Mouse (Mus musculus) embryonic facial prominence, embryonic 15.5 days (tissue): ENCODE measurements at regions not wholly inside any gene's neighbourhood (a gene's known extent, or its start where the extent isn't known, plus 50 kb on each side); places are given as distances from the start of the nearest gene placed in this dataset.
"Not testable (repeated sequence)": the region's sequence is repeated elsewhere in the genome, so short reads cannot be mapped to it uniquely, and the experiment has no call there.

ENCODE experiments used
- ATAC-seq: fragments of 200-750 bp; cut with Nextera tagmentation; 2 replicates; pipeline ENCODE4 v1.8.0; 2017; ENCODE audit warnings: low read depth, moderate TSS enrichment; ENCODE audit not compliant: insufficient number of reproducible peaks, low FRiP score, low TSS enrichment
- H3K27ac ChIP-seq: fragments of 300-500 bp; sonication (generic); replicated peaks from 2 replicates; pipeline ENCODE4 v1.5.1; 2015; ENCODE audit warnings: mild to moderate bottlenecking, inconsistent platforms
- H3K27me3 ChIP-seq: fragments of 300-500 bp; sonication (generic); 2 replicates; pipeline ENCODE4 v1.6.1; 2015; ENCODE audit warnings: inconsistent platforms
- H3K36me3 ChIP-seq: fragments of 300-500 bp; sonication (generic); 2 replicates; pipeline ENCODE4 v1.6.1; 2015; ENCODE audit warnings: mild to moderate bottlenecking, inconsistent platforms
- H3K4me1 ChIP-seq: fragments of 300-500 bp; sonication (generic); 2 replicates; pipeline ENCODE4 v1.6.1; 2015; ENCODE audit warnings: inconsistent platforms
- H3K4me2 ChIP-seq: fragments of 300-500 bp; sonication (generic); replicated peaks from 2 replicates; pipeline ENCODE4 v1.6.1; 2015; ENCODE audit warnings: mild to moderate bottlenecking, inconsistent platforms
- H3K4me3 ChIP-seq: fragments of 300-500 bp; sonication (generic); replicated peaks from 2 replicates; pipeline ENCODE4 v1.5.1; 2015; ENCODE audit warnings: mild to moderate bottlenecking, inconsistent platforms
- H3K9ac ChIP-seq: fragments of 300-500 bp; sonication (generic); 2 replicates; pipeline ENCODE4 v1.6.1; 2015; ENCODE audit warnings: inconsistent platforms
- H3K9me3 ChIP-seq: fragments of 300-500 bp; sonication (generic); replicated peaks from 2 replicates; pipeline ENCODE4 v1.6.1; 2016; ENCODE audit warnings: inconsistent platforms
- WGBS: fragments of 180-500 bp; shearing (Covaris S2); methylation state at CpG from one replicate; pipeline ENCODE4 v1.1.7; 2015; 5-methylcytosine and 5-hydroxymethylcytosine counted together

DNA sequence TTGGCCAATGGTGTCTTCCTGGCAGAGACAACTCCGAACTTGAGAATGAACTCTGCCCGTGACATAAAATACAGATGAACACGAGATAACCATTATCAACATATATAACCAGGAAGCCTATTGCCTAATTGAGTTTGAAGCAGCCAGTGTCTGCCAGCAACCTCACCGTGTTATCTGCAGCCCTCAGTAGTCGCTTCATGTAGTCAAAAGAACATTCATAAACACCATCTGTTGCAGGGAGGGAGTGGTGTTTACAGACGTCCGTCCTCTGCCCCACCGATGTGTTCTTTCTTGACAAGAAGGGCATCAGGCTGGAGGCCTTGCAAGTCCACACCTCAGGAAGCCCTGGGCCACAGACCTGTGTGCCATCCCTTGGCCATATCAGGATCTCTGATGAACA, 173.3 kb downstream of the Katnal1 start:
- Histone ChIP-seq H3K4me1 (peaks cover 14% of the 10 kb centered on the region), H3K27me3 (no peaks in the 10 kb centered on the region), H3K4me3 (no peak overlapping the region), H3K4me2 (no peak overlapping the region), H3K9me3 (no peaks in the 10 kb centered on the region), H3K36me3 (no peaks in the 10 kb centered on the region), H3K9ac (no peak overlapping the region), H3K27ac (no peak overlapping the region)
- 83% methylated on average over 8 of the region's 8 CpGs for WGBS
- ATAC-seq, result no peak

DNA sequence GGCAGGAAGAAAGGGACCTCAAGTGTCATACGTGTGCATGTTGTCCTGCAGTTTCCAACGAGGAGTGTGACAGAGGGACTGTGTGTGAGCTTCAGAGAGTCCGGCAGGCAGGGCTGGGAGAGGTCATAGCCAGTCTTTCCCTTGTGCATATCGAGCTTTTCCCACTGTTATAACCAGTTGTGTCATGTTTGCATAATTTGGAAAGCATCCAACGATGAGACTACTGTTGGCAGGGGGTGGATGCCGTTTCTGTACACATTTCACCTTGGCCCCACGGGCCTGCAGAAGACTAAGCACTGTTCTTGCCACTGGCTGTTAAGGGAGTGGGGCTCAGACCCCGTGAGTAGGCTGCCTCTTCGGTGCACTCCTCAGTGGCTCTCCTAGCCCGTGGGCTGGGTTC, 174.2 kb downstream of the Katnal1 start:
- Histone ChIP-seq H3K4me2 (no peak overlapping the region), H3K9ac (no peak overlapping the region), H3K4me3 (no peak overlapping the region), H3K4me1 (peaks cover 14% of the 10 kb centered on the region), H3K27ac (no peak overlapping the region), H3K27me3 (no peaks in the 10 kb centered on the region), H3K36me3 (no peaks in the 10 kb centered on the region), H3K9me3 (no peaks in the 10 kb centered on the region)
- WGBS, result 49% methylated on average over 10 of the region's 10 CpGs
- no peak for ATAC-seq

DNA sequence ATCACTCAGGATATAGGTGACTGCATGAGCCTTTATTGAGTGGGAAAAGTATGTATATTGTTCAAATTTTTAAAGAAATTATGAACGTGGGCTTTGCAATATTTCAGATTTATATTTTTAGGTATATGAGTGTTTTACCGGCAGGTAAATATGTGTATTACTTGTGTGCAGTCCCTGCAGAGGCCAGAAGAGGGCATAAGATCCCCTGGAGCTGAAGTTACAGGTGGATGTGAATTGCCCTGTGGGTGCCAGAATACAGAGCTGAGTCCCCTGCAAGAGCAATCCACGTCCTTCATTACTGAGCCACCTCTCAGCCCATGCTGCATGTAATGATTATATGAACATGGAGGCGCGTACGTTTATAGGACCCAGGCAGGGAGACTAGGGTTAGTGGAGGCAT, 174.8 kb downstream of the Katnal1 start:
- no peak overlapping the region for H3K4me3 ChIP-seq
- no peaks in the 10 kb centered on the region for H3K27me3 ChIP-seq
- no peak overlapping the region for H3K27ac ChIP-seq
- ATAC-seq, result no peak
- H3K4me2 ChIP-seq, result no peak overlapping the region
- no peaks in the 10 kb centered on the region for H3K9me3 ChIP-seq
- H3K9ac ChIP-seq, result no peak overlapping the region
- peaks cover 14% of the 10 kb centered on the region for H3K4me1 ChIP-seq
- WGBS, result 93% methylated on average over 6 of the region's 6 CpGs
- no peaks in the 10 kb centered on the region for H3K36me3 ChIP-seq

DNA sequence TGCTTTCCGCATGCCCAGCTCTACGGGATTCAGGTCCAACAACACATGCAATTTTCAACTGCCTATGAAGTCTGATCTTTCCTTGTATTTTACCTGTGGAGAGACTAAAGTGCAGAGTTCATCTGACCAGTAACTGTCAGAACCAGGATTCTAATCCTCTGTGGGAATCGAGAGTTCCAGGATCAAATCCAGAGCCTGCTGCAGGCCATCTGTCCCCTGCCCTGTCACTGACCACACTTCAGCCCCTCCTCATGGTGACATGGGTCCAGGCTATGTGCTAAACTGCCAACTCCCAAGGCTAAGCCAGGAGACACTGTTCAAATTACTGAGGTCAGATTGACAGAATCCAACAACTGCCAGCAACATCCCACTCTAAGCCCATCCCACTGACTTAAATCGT, 175.7 kb downstream of the Katnal1 start:
- no peak for ATAC-seq
- Histone ChIP-seq H3K4me1 (peaks cover 14% of the 10 kb centered on the region), H3K36me3 (no peaks in the 10 kb centered on the region), H3K9ac (no peak overlapping the region), H3K27me3 (no peaks in the 10 kb centered on the region), H3K9me3 (no peaks in the 10 kb centered on the region), H3K4me2 (no peak overlapping the region), H3K4me3 (no peak overlapping the region), H3K27ac (no peak overlapping the region)
- WGBS, result 69% methylated on average over 4 of the region's 4 CpGs

DNA sequence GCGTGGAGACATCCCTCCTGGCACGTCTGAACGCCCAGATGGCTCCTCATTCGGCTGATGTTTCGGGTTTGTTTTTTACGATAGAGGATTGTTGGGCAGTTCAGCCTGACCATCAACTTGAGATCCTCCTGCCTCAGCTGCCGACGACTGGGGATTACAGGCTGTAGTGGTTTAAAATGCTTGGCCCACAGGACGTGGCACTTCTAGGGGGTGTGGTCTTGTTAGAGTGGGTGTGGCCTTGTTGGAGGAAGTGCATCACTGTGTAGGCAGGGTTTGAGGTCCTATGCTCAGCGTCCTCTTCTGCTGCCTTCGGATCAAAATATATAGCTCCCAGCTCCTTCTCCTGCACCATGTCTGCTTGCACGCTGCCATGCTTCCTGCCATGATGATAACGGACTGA, 177.1 kb downstream of the Katnal1 start:
- Histone ChIP-seq H3K9ac (no peak overlapping the region), H3K4me2 (no peak overlapping the region), H3K27ac (no peak overlapping the region), H3K4me1 (peaks cover 6% of the 10 kb centered on the region; the same call in 1 of the 2 replicates), H3K27me3 (no peaks in the 10 kb centered on the region), H3K9me3 (no peaks in the 10 kb centered on the region), H3K4me3 (no peak overlapping the region), H3K36me3 (no peaks in the 10 kb centered on the region)
- no peak for ATAC-seq
- 91% methylated on average over 13 of the region's 13 CpGs for WGBS

DNA sequence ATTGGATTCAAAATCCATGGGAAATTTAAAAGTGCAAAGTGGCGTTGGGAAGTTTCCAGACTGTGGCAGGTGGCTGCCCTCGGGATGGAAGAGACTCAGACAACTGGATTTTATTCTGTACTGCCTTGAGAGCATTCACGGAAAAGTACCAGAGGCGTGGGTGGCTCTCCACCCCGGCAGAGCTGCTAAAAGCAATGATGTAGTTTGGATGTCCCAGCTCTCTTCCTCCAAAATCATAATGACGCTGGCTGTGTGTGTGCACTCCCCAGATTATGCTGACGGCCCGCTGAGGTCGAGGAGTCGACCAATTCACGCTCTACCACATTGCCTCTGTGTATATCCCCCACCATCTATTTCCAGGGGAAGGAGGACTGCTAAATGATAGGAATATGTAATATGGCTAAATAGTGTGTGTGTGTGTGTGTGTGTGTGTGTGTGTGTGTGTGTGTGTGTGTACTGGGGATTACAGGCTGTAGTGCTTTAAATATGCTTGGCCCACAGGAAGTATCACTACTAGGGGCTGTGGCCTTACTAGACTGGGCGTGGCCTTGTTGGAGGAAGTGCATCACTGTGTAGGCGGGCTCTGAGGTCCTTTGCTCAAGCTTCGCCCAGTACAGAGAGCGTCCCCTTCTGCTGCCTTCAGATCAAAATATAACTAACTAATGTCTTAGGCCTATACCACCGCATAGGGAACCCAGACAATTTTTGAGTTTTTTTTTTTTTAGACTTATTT, 179.0 kb downstream of the Katnal1 start:
- no peak overlapping the region for H3K4me2 ChIP-seq
- WGBS, result 78% methylated on average over 16 of the region's 16 CpGs
- ATAC-seq, result no peak
- no peak overlapping the region for H3K4me3 ChIP-seq
- H3K9me3 ChIP-seq, result no peaks in the 10 kb centered on the region
- H3K9ac ChIP-seq, result no peak overlapping the region
- H3K36me3 ChIP-seq, result no peaks in the 10 kb centered on the region
- H3K27ac ChIP-seq, result no peak overlapping the region
- peaks cover 2% of the 10 kb centered on the region; the same call in 1 of the 2 replicates for H3K4me1 ChIP-seq
- no peaks in the 10 kb centered on the region for H3K27me3 ChIP-seq

DNA sequence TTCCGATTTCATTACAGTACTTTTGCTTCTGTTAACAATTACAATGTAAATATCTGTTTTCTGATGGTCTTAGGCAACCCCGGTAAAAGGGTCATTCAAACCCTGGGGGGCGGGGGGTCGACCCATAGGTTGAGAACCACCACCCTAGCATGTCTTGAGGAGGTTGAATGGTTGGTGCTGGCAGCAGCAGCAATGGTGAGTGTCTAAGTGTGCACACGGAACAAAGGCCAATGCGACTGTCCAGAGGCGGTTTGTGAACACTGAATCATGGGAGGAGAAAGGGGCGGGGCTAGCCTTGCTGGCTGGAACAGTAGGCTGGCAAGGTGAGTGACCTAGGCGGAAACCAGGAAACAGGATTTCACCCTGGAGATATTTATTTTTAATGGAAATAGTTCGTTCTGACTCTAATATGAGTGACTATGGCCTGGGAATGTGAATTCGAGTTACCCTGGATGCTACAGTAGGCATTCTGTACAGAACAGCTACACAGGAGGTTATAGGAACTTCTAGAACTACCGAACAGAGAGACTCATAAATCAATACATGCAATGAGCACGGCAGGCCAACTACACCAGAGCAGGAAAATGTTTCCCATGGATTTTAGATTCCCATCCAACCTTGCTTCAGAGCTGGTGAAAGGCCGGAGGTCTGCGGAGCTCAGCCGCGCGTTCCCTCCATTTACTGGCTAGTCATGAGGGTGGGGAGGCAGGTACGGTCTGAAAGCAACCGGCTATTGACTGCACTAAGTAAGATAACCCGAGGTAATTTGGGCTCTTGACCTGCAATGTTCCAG, 181.0 kb downstream of the Katnal1 start:
- no peak overlapping the region for H3K4me2 ChIP-seq
- no peaks in the 10 kb centered on the region for H3K4me1 ChIP-seq
- no peak for ATAC-seq
- H3K9ac ChIP-seq, result no peak overlapping the region
- H3K27ac ChIP-seq, result no peak overlapping the region
- WGBS, result 85% methylated on average over 21 of the region's 21 CpGs
- no peak overlapping the region for H3K4me3 ChIP-seq
- no peaks in the 10 kb centered on the region for H3K9me3 ChIP-seq
- H3K36me3 ChIP-seq, result no peaks in the 10 kb centered on the region
- no peaks in the 10 kb centered on the region for H3K27me3 ChIP-seq

DNA sequence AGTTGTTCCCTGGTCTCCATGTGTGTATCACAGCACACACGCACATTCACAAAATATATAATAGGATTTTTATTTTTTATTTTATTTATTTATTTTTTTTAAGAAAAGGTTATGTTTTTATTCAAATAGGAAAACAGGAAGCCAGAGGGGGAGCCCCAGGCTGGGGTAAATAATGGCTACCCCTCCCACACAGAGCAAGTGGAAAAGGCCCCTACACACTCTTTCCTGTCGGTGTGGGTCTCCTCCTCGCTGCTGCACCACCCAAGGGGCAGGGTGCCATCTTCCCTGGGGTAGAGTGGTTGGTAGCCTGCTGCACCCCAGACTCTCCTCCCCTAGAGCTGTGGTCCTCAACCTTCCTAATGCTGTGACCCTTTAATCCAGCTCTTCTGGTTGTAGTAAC, 181.6 kb downstream of the Katnal1 start:
- H3K4me2 ChIP-seq, result no peak overlapping the region
- no peaks in the 10 kb centered on the region for H3K27me3 ChIP-seq
- H3K9me3 ChIP-seq, result no peaks in the 10 kb centered on the region
- H3K4me1 ChIP-seq, result no peaks in the 10 kb centered on the region
- H3K9ac ChIP-seq, result no peak overlapping the region
- 84% methylated on average over 3 of the region's 3 CpGs for WGBS
- H3K27ac ChIP-seq, result no peak overlapping the region
- ATAC-seq, result no peak
- no peaks in the 10 kb centered on the region for H3K36me3 ChIP-seq
- H3K4me3 ChIP-seq, result no peak overlapping the region

DNA sequence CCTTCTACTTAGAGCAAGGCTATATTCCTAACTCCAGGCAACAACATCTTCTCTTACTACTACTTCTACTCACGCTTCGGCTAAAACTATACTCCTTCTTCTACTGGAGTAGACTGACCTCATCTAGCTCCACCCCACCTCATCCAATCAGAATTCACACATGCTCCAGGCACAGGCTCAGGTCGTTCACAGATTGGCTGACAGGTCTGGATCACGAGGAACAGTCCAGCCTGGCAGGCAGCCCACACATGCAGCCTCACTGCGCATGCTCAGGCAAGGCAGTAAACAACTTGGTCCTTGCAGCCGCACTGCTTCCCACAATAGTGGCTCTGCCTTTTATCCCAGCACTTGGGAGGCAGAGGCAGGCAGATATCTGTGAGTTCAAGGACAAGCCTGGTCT, 182.4 kb downstream of the Katnal1 start:
- not testable (repeated sequence) for H3K4me3 ChIP-seq, ATAC-seq, H3K4me1 ChIP-seq, H3K27me3 ChIP-seq, H3K9ac ChIP-seq, H3K36me3 ChIP-seq, H3K9me3 ChIP-seq, H3K4me2 ChIP-seq, H3K27ac ChIP-seq
- WGBS, result 62% methylated on average over 6 of the region's 6 CpGs

DNA sequence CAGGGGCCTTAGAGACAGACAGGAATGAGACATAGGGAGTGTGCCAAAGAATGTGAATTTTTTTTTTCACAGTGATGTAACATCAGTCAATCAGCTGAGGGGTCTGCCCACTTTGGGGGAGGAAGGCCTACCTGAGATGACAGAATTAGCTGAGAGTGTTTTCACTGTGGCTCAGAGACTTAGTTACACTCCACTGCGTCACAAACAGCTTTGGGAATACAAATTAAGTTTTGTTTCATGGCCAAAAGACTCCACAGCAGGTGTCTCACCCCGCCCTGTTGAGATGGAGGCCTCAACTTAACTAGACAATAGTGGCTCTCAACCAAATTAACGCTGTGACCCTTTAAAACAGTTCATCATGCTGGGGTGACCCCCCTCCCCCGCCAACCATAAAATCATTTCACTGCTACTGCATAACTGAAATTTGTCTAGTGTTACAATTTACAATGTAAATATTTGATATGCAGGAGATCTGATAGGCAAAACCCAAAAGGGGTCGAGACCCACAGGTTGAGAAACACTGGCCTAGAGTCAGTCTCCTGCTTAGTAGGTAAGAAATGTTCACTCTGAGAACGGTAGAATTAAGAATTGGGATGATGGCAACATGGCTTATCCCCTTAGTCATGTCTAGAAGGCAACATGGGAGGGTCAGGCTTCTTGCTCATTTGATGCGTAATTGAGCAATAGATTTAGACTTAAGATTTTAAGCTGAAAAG, 184.3 kb downstream of the Katnal1 start:
- WGBS, result 77% methylated on average over 7 of the region's 7 CpGs
- ATAC-seq, result no peak

DNA sequence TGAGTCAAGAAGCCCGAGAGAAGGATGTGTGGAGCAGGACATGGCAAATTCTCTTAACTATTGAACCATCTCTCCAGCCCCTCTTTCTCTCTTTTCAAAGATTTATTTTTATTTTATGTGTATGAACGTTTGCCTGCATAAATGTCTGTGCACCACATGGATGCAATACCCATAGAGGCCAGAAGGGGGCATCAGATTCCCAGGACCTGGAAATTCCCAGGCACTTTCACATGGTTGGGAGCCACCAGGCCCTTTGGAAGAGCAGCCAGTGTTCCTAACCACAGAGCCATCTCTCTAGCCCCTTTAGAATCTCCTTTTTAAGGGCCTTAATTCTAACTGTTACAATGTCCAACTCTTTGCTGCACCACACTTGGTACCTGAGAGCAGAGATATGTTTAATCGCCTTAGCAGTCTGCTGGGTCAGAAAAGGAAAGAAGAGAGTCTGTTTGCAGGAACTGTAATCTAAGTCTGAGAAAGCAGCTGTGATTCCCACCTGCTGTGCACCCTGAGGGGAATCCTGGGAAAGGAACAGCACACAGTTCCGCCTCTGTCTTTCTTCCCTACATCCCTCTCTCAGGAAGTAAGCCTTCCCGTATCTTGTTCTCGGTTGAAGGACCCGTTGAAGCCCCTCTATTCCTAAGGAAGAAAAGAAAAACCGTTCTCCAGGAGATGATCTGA, 186.8 kb downstream of the Katnal1 start:
- no peaks in the 10 kb centered on the region for H3K9me3 ChIP-seq
- 77% methylated on average over 8 of the region's 8 CpGs for WGBS

More for the DNA sequence above, 184.3 kb downstream of the Katnal1 start:
- Histone ChIP-seq H3K4me1 (no peaks in the 10 kb centered on the region; the same call in 1 of the 2 replicates), H3K36me3 (no peaks in the 10 kb centered on the region), H3K27me3 (no peaks in the 10 kb centered on the region), H3K9ac (no peak overlapping the region), H3K9me3 (no peaks in the 10 kb centered on the region), H3K4me3 (no peak overlapping the region), H3K27ac (no peak overlapping the region), H3K4me2 (no peak overlapping the region)

More for the DNA sequence above, 186.8 kb downstream of the Katnal1 start:
- Histone ChIP-seq H3K27ac (no peak overlapping the region), H3K36me3 (no peaks in the 10 kb centered on the region), H3K27me3 (no peaks in the 10 kb centered on the region), H3K4me2 (no peak overlapping the region), H3K4me1 (no peaks in the 10 kb centered on the region; the same call in 1 of the 2 replicates), H3K4me3 (no peak overlapping the region), H3K9ac (no peak overlapping the region)
- no peak for ATAC-seq
